Mouse (Mus musculus) forebrain, embryonic 16.5 days (tissue): ENCODE results near the gene Fkbp4. TPM values are rescaled to one million over a fixed set of nuclear protein-coding genes. Genes with fewer than 3 reads are reported as not detected.

Experiments
- ATAC-seq: fragments of 200-750 bp; cut with Nextera tagmentation; 2 replicates; pipeline ENCODE4 v1.8.0; 2017; ENCODE audit warnings: mild to moderate bottlenecking, moderate library complexity
- H3K27ac ChIP-seq: fragments of 300-500 bp; sonication (generic); 2 replicates; pipeline ENCODE4 v1.5.1; 2014; ENCODE audit warnings: low read length, control low read depth
- H3K27me3 ChIP-seq: fragments of 300-500 bp; sonication (generic); replicated peaks from 2 replicates; pipeline ENCODE4 v1.6.1; 2014; ENCODE audit warnings: low read length; ENCODE audit not compliant: control insufficient read depth, insufficient read depth
- H3K36me3 ChIP-seq: fragments of 300-500 bp; sonication (generic); 2 replicates; pipeline ENCODE4 v1.6.1; 2014; ENCODE audit not compliant: control insufficient read depth, insufficient read depth
- H3K4me1 ChIP-seq: fragments of 300-500 bp; sonication (generic); replicated peaks from 2 replicates; pipeline ENCODE4 v1.6.1; 2014; ENCODE audit warnings: low read length; ENCODE audit not compliant: control insufficient read depth, insufficient read depth
- H3K4me2 ChIP-seq: fragments of 300-500 bp; sonication (generic); 2 replicates; pipeline ENCODE4 v1.6.1; 2014; ENCODE audit warnings: mild to moderate bottlenecking, low read length, control low read depth
- H3K4me3 ChIP-seq: fragments of 300-500 bp; sonication (generic); replicated peaks from 2 replicates; pipeline ENCODE4 v1.5.1; 2014; ENCODE audit warnings: mild to moderate bottlenecking, low read length, control low read depth
- H3K9ac ChIP-seq: fragments of 300-500 bp; sonication (generic); replicated peaks from 2 replicates; pipeline ENCODE4 v1.6.1; 2014; ENCODE audit warnings: low read depth, low read length, control low read depth
- H3K9me3 ChIP-seq: fragments of 300-500 bp; sonication (generic); 2 replicates; pipeline ENCODE4 v1.6.1; 2016; ENCODE audit warnings: low read length; ENCODE audit not compliant: control insufficient read depth
- WGBS: fragments of 180-500 bp; shearing (Covaris S2); extraction: QIAGEN DNeasy Blood & Tissue Kit; methylation state at CpG from one replicate; pipeline ENCODE4 v1.1.7; 2014; 5-methylcytosine and 5-hydroxymethylcytosine counted together
- polyA plus RNA-seq: library from polyadenylated mRNA; unstranded; fragments of >200 nt; fragmentation: Nextera tagmentation; extraction: Ambion mirVana; gene quantifications from 2 replicates; pipeline ENCODE4 v1.2.1, GENCODE M21; 2015

Gene Fkbp4
- polyA plus RNA-seq, 1 experiment from 2014 or later: 428 TPM

- 93% methylated on average over 5 of the region's 5 CpGs for WGBS
Measured at GRCm38 (mm10) chr6:128427571-128427970, 10.9 kb downstream of the Fkbp4 start.

GRCm38 (mm10) chr6:128425046-128425445 is 13.4 kb downstream of the Fkbp4 start:
- Histone ChIP-seq H3K27me3 (no peaks in the 10 kb centered on the region), H3K9me3 (no peaks in the 10 kb centered on the region), H3K9ac (peak overlapping the region; percentile 81), H3K36me3 (peaks cover 7% of the 10 kb centered on the region), H3K4me3 (peak overlapping the region; percentile 78), H3K4me2 (peak overlapping the region; percentile 73), H3K4me1 (peaks cover 7% of the 10 kb centered on the region), H3K27ac (peak overlapping the region; percentile 98)
- WGBS: 17% methylated on average over 9 of the region's 9 CpGs
- no peak for ATAC-seq

More at GRCm38 (mm10) chr6:128427571-128427970, 10.9 kb downstream of the Fkbp4 start:
- peaks cover 10% of the 10 kb centered on the region for H3K4me1 ChIP-seq
- no peaks in the 10 kb centered on the region for H3K9me3 ChIP-seq
- peaks cover 29% of the 10 kb centered on the region for H3K36me3 ChIP-seq
- no peak for ATAC-seq
- no peak overlapping the region for H3K4me3 ChIP-seq
- H3K9ac ChIP-seq: no peak overlapping the region
- H3K27me3 ChIP-seq: no peaks in the 10 kb centered on the region
- no peak overlapping the region for H3K27ac ChIP-seq
- no peak overlapping the region for H3K4me2 ChIP-seq

GRCm38 (mm10) chr6:128424269-128425019 is 14.0 kb downstream of the Fkbp4 start, which contains the start of gene Itfg2:
Itfg2 (minus strand) TSS chr6:128424931.
- Histone ChIP-seq H3K9me3 (no peaks in the 10 kb centered on the region), H3K27me3 (no peaks in the 10 kb centered on the region), H3K27ac (peak within 1 kb of the TSS; percentile 98), H3K4me3 (peak within 1 kb of the TSS; percentile 78), H3K9ac (peak within 1 kb of the TSS; percentile 81), H3K4me1 (peaks cover 7% of the 10 kb centered on the region), H3K4me2 (peak within 1 kb of the TSS; percentile 73), H3K36me3 (peaks cover 3% of the 10 kb centered on the region; the same call in 1 of the 2 replicates)
- WGBS: 0% methylated on average over 42 of the region's 42 CpGs
- peak; percentile 96 for ATAC-seq

- ATAC-seq: peak; percentile 43; the same call in 1 of the 2 replicates
- no peaks in the 10 kb centered on the region for H3K27me3 ChIP-seq
- peak overlapping the region; percentile 98 for H3K27ac ChIP-seq
- H3K4me1 ChIP-seq: peaks cover 7% of the 10 kb centered on the region
- H3K36me3 ChIP-seq: no peaks in the 10 kb centered on the region
- peak overlapping the region; percentile 78 for H3K4me3 ChIP-seq
- peak overlapping the region; percentile 81 for H3K9ac ChIP-seq
- no peaks in the 10 kb centered on the region for H3K9me3 ChIP-seq
- WGBS: 43% methylated on average over 14 of the region's 16 CpGs
- peak overlapping the region; percentile 64 for H3K4me2 ChIP-seq
Measured at GRCm38 (mm10) chr6:128423496-128424268, 14.8 kb downstream of the Fkbp4 start.

GRCm38 (mm10) chr6:128421480-128421879 is 17.0 kb downstream of the Fkbp4 start:
- H3K9ac ChIP-seq: no peak overlapping the region
- H3K27me3 ChIP-seq: no peaks in the 10 kb centered on the region
- ATAC-seq: no peak
- peaks cover 7% of the 10 kb centered on the region for H3K4me1 ChIP-seq
- no peak overlapping the region for H3K27ac ChIP-seq
- no peak overlapping the region for H3K4me3 ChIP-seq
- H3K36me3 ChIP-seq: no peaks in the 10 kb centered on the region
- no peaks in the 10 kb centered on the region for H3K9me3 ChIP-seq
- WGBS: 92% methylated on average over 3 of the region's 3 CpGs
- no peak overlapping the region for H3K4me2 ChIP-seq

GRCm38 (mm10) chr6:128421036-128421435 is 17.4 kb downstream of the Fkbp4 start:
- Histone ChIP-seq H3K36me3 (no peaks in the 10 kb centered on the region), H3K27ac (no peak overlapping the region), H3K27me3 (no peaks in the 10 kb centered on the region), H3K4me3 (no peak overlapping the region), H3K4me1 (peaks cover 7% of the 10 kb centered on the region), H3K4me2 (no peak overlapping the region), H3K9me3 (no peaks in the 10 kb centered on the region), H3K9ac (no peak overlapping the region)
- no peak for ATAC-seq
- 96% methylated on average over 2 of the region's 2 CpGs for WGBS

- no peak for ATAC-seq
- WGBS: 87% methylated on average over 1 of the region's 1 CpGs
- H3K27me3 ChIP-seq: no peaks in the 10 kb centered on the region
Measured at GRCm38 (mm10) chr6:128418076-128418475, 20.4 kb downstream of the Fkbp4 start.

GRCm38 (mm10) chr6:128416169-128416568 is 22.3 kb downstream of the Fkbp4 start:
- Histone ChIP-seq H3K4me2 (no peak overlapping the region), H3K9me3 (no peaks in the 10 kb centered on the region), H3K4me1 (no peaks in the 10 kb centered on the region), H3K27me3 (no peaks in the 10 kb centered on the region), H3K27ac (no peak overlapping the region), H3K4me3 (no peak overlapping the region), H3K9ac (no peak overlapping the region), H3K36me3 (peaks cover 8% of the 10 kb centered on the region; the same call in 1 of the 2 replicates)
- WGBS: 90% methylated on average over 5 of the region's 5 CpGs
- ATAC-seq: no peak

More at GRCm38 (mm10) chr6:128418076-128418475, 20.4 kb downstream of the Fkbp4 start:
- Histone ChIP-seq H3K4me3 (no peak overlapping the region), H3K9me3 (no peaks in the 10 kb centered on the region), H3K9ac (no peak overlapping the region), H3K36me3 (no peaks in the 10 kb centered on the region), H3K4me2 (no peak overlapping the region), H3K4me1 (no peaks in the 10 kb centered on the region), H3K27ac (no peak overlapping the region)

GRCm38 (mm10) chr6:128411115-128411514 is 27.4 kb downstream of the Fkbp4 start:
- WGBS: 18% methylated on average over 3 of the region's 3 CpGs
- Histone ChIP-seq H3K27me3 (no peaks in the 10 kb centered on the region), H3K36me3 (peaks cover 17% of the 10 kb centered on the region), H3K27ac (no peak overlapping the region), H3K4me1 (no peaks in the 10 kb centered on the region), H3K9ac (no peak overlapping the region), H3K4me2 (no peak overlapping the region), H3K4me3 (no peak overlapping the region), H3K9me3 (no peaks in the 10 kb centered on the region)
- ATAC-seq: peak; percentile 63
